Mouse (Mus musculus): ENCODE measurements around the gene Psg19.
A peak's percentile ranks its signal among the peaks of the same experiment; 100 is the strongest.
"Not testable (repeated sequence)": the region's sequence is repeated elsewhere in the genome, so short reads cannot be mapped to it uniquely, and the experiment has no call there.

Psg19 gene

GRCm38 (mm10) chr7:18798420-18798819 lies at the start of gene Psg19:
Gene Psg19 (minus strand): TSS chr7:18798520.
- no peak for DNase-seq (ENCODE audit: low spot score in 2 of 2)

DNA sequence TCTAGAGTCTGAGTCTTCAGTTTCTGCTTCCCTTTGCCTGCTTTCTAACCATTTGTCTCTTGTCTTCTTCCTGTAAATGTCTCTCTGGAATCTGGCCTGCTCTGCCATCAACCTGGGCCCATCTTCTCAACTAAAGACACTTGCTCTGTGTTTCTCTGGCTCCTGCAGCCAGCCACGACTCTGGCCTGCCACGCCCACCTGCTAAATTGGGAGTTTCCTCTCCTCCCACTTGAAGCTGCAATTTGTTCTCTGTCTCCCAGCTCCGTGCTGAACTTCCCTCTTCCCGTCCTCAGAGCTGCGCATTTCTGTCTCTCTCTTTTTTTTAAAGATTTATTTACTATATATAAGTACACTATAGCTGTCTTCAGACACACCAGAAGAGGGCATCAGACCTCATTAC lies 46.5 kb upstream of the Psg19 start:
- no peak for DNase-seq (ENCODE audit: low spot score in 2 of 2)

GRCm38 (mm10) chr7:18841174-18841567 lies 42.9 kb upstream of the Psg19 start:
- DNase-seq (ENCODE audit: low spot score in 2 of 2), result no peak

GRCm38 (mm10) chr7:18840386-18841173 lies 42.3 kb upstream of the Psg19 start:
- DNase-seq (ENCODE audit: low spot score in 2 of 2), result peak in 1 of 2 experiments; percentile 13

- DNase-seq (ENCODE audit: low spot score in 2 of 2), result no peak
Measured at GRCm38 (mm10) chr7:18839865-18840264, 41.5 kb upstream of the Psg19 start, which contains the start of gene Mill2. Gene Mill2 (plus strand): TSS chr7:18839966.

- DNase-seq (ENCODE audit: low spot score in 2 of 2), result no peak
Measured at GRCm38 (mm10) chr7:18832298-18832697, 34.0 kb upstream of the Psg19 start.

GRCm38 (mm10) chr7:18829545-18829944 lies 31.2 kb upstream of the Psg19 start:
- DNase-seq (ENCODE audit: low spot score in 2 of 2), result no peak

- no peak for DNase-seq (ENCODE audit: low spot score in 2 of 2)
Measured at GRCm38 (mm10) chr7:18828592-18828991, 30.3 kb upstream of the Psg19 start.

DNA sequence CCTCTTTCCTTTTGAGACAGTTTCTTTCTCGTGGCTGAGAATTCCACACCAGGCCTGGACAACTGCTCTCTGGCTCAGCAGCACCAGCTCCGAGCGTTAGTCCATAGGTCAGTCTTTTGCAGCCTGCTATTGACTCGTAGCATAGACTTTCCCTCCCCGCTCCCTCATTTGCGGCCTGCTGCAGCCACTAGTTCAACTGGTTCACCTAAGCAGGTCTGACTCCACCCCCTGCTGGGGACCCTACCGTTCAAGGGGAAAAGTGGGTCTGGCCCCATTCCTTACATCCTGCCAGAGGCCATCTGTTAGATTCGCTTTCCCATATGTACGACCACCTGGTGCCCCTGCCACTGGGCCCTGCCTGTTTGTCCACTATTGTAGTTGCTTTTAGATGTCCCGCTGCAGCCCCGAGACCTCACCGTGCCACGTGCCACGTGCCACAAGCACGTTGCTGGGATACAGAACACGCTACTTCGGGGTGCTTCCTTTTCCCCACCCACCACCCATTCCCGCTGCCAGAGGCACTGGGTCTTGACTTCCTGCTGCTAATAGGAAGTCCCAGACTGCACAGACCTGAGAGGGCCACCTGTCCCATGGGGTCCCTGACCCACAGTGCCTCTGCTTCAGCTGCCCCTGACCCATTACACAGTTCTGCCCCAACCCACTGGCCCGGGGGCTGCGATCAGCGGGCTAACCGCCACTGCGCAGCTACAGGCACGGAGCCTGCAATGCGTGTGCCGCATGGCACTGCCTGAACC lies 29.6 kb upstream of the Psg19 start:
- no peak for DNase-seq (ENCODE audit: low spot score in 2 of 2)

DNA sequence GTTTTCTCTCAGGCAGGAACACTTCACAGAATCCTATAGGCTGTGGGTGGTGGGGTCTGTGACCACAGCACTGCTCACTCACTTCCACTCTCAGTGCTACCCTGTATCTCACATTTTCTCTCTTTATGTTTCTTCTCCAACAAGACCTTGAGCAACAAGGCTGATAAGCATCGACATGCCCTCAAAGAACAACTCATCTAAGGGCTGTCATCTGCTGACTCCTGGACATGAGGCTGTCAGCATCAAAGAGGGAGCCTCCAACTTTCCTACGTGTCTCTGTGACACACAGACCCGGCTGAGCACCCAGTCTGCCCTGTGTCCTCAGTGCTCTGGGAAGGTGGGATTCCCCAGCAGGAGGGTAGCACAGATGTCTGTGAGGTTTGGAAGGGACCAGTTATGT lies 23.2 kb upstream of the Psg19 start, which contains the start of gene Psg17:
Gene Psg17 (minus strand): TSS at position 101 of the 400 bp plus-strand sequence.
- no peak for DNase-seq (ENCODE audit: low spot score in 2 of 2)

DNA sequence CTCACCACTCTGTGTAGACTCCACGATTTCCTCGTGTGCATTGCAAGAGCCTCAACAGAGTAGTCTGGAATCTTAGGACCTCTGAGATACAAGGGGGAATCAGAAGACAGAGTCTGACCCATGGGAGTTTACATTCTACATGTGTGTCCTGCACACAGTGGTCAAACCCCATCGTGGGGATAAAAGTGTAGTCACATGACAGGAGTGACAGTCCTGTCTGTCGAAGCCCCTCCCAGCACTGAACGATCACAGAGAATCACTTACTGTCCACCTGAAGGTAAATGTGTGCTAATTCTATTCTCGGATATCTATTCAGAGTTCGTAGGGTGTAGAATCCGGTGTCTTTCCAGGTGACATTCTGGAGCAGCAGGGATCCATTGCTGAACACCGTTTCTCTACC lies 20.0 kb upstream of the Psg19 start:
- DNase-seq (ENCODE audit: low spot score in 2 of 2), result no peak

DNA sequence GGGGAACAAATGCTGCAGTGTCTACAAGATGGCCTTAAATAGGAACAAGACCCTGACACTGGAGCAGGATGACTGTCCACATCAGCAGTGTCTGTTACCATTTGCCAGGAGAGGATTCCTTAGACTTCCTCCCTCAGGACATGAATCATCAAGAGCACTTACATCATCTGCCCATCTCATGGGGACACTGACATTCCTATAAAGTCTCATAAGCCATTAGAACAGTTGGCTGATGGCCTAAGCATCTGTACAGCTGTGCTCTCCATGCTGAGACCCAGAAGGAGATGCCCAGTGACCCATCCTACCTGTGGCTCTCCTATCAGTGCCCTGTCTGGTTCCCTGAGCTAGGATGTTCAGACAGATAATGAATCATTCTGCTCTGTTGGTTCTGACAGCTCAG lies 5.2 kb upstream of the Psg19 start:
- no peak for DNase-seq (ENCODE audit: low spot score in 2 of 2)

DNA sequence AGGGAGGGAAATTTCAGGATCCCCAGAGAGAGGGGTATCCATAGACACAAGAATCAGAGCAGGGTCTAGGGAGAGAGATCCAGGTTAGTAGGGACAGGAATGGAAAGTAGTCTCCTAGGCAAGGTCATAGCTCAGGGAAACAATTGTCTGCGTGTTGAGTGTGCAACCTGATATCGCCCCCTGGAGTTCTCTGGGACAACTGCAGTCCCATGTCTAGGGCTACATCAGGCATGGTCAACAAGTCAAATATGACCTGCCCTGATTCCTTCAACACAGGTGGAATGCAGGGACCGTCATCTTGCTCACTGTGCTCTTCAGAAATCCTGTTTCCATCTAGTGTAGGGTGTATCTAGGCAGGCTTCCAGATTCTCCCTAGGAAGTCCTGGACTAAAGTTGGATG lies 809 bp upstream of the Psg19 start:
- no peak for DNase-seq (ENCODE audit: low spot score in 2 of 2)

- not testable (repeated sequence) for DNase-seq (ENCODE audit: low spot score in 2 of 2)
Measured at GRCm38 (mm10) chr7:18790671-18791070, 7.6 kb downstream of the Psg19 start.

DNA sequence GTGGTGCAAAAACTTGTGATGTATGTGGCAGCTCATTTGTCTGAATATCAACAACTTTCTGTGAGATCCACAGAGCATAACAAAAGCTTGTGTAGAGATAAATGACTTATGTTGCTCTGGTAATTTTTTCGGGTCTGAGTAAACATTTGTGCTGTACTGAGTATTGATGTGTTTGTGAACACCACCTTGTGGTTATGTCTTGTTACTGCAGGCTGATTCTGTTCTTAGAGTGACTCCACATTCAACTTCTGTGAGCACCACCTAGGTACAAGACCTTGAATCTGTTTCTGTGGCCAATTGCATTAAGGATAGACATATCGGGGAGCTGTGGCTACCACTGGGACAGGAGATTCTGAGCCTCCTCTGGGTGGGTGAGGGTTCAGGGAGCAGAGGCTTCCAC lies 17.0 kb downstream of the Psg19 start:
- DNase-seq (ENCODE audit: low spot score in 2 of 2), result not testable (repeated sequence)

- DNase-seq (ENCODE audit: low spot score in 2 of 2), result no peak
Measured at GRCm38 (mm10) chr7:18779337-18779781, 19.0 kb downstream of the Psg19 start.

DNA sequence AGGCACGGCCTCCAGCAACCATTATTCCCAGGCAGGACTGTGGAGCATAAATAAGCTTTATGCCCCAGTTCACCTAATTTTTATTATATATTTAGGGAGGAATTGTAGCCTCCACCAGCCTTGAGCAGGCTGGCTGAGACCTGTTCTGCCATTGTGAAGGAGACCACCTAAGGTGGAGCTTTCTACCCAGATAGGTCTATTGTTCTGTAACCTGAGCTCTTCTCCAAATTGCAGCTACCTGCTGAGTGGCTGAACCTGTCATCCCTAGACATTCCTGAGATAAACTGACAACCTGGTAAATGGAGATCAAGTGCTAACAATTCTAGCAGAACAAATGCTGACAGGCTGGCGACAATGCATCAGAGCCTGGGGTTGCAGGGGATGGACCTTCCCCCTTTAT lies 35.4 kb downstream of the Psg19 start:
- not testable (repeated sequence) for DNase-seq (ENCODE audit: low spot score in 2 of 2)

- not testable (repeated sequence) for DNase-seq (ENCODE audit: low spot score in 2 of 2)
Measured at GRCm38 (mm10) chr7:18760152-18760551, 38.2 kb downstream of the Psg19 start.

- DNase-seq (ENCODE audit: low spot score in 2 of 2), result peak; percentile 16 to 55
Measured at GRCm38 (mm10) chr7:18749896-18750477, 48.3 kb downstream of the Psg19 start.

- no peak for DNase-seq (ENCODE audit: low spot score in 2 of 2)
Measured at GRCm38 (mm10) chr7:18748994-18749895, 49.1 kb downstream of the Psg19 start.

GRCm38 (mm10) chr7:18747420-18747819 lies 50.9 kb downstream of the Psg19 start:
- DNase-seq (ENCODE audit: low spot score in 2 of 2), result not testable (repeated sequence)
